Mouse (Mus musculus): ENCODE measurements at regions not wholly inside any gene's neighbourhood (a gene's known extent, or its start where the extent isn't known, plus 50 kb on each side); places are given as distances from the start of the nearest gene placed in this dataset.
"Not testable (repeated sequence)": the region's sequence is repeated elsewhere in the genome, so short reads cannot be mapped to it uniquely, and the experiment has no call there.

DNA sequence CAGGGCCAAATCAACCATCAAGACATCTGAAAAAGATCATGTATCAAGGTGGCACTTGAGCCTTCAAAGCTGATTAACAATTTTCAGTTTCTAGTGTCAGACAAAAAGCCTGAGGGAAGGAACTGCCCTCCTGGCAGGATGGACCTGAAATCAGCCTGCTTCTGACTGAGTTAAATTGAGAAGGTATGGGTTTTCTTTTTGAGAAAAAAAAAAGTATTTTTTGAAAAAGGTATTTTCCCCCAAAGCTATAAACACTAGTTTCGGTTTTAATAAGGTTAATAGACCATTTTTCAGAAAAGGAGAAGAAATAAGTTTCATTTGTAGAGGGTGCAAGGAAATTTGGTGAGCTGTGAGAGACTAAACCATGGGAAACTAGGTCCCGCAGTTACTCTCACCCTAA lies 124.6 kb upstream of the Mrpl21 start:
- not testable (repeated sequence) for DNase-seq (ENCODE audit: low read depth, low spot score)

DNA sequence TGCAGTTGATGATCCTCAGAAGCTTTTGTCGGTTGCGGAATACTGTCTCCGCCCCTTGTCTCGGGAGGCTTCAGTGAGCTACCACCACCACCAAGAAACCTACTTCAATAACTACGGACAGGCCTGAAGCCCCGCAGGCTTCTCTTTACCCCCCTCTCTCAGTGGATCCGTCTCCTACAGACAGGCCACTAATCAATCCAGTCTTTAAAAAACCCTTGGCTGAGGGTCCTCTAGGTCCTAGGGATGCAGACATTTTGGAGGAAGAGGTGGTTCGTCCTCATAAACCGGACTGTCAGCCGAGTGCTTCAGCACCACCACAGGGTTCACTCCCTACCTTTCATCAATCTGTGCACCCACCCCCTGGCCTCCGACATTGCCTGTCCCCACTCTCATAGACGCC lies 123.4 kb upstream of the Mrpl21 start:
- DNase-seq (ENCODE audit: low read depth, low spot score), result no peak

DNA sequence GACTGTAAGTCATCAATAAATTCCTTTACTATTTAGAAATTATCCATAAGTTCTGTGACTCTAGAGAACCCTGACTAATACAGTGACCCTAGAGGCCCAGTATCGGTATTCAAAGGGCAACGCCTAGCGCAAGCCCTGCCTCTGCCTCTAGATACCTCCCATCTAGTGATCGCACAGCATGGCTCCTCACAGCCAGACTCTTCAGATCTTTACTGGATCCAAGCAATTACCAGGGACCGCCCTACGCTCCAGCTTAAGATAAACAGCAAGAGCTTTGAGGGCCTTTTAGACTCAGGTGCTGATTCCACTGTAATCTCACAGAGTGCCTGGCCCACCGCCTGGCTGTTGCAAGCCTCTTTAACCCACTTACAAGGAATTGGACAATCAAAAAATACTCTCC lies 115.0 kb upstream of the Mrpl21 start:
- no peak for DNase-seq (ENCODE audit: low read depth, low spot score)

DNA sequence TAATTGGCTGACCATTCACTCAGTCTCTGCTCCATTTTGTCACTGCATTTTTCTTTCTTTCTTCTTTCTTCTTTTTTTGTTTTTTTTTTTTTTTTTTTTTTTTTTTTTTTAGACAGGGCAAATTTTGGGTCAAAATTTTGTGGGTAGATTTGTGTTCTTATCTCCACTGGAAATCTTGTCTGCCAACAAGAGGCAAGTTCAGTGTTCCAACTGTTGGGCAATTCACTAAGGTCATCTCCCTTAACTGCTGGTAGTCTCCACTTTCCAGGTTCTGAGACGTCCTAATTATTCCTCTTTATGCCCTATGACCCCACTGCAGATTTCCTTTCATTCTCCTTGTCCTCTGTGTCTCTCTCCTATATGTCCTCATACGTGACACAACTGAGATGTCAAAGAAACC lies 100.1 kb upstream of the Mrpl21 start:
- no peak for DNase-seq (ENCODE audit: low read depth, low spot score)

DNA sequence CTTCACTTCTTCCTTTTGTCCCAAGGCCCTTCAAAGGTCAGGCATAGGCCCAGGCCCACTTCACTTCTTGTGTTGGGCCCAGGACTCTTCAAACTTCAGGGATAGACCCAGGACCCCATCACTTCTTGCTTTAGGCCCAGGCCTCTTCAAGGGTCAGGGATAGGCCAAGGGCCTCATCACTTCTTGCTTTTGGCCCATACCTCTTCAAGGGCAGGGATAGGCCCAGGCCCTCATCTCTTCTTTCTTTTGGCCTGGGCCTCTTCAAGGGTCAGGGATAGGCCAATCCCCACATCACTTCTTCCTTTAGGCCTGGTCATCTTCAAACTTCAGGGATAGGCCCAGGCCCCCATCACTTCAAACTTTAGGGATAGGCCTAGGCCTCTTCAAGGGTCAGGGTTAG lies 90.1 kb upstream of the Mrpl21 start:
- DNase-seq (ENCODE audit: low read depth, low spot score), result no peak

DNA sequence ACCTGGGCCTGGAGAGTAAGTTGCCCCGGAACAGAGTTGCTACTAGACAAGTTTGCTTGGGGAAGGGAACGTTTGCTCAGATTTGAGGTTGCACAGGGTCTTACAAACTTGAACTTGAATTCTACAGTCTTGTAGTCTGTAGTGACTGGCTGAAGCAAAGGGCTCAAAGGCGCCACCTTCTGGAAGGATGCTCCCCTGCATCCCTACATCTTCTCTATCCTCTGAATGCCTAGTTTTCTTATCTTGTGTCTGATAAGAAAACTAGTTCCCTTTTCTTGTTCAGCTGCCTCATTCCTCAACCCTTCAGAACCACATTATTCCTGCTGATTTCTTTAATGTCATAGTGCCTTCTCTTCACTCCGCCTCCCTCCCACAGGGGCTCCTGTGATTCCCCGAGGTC lies 78.2 kb upstream of the Mrpl21 start:
- not testable (repeated sequence) for DNase-seq (ENCODE audit: low read depth, low spot score)

DNA sequence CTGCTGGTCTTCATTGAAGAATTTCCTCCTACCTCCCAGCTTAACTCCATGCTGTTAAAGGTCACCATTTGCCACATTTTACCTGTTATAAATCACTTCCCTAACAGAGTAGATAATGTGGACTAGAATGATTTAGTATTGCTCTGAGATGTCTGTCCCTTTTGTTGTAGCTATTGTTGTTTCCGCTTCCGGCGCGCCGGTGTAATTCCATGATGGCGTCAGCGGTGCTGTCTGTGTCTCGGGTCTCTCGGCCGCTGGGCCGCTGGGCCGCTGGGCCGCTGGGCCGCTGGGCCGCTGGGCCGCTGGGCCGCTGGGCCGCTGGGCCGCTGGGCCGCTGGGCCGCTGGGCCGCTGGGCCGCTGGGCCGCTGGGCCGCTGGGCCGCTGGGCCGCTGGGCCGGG lies 77.3 kb upstream of the Mrpl21 start:
- not testable (repeated sequence) for DNase-seq (ENCODE audit: low read depth, low spot score)

DNA sequence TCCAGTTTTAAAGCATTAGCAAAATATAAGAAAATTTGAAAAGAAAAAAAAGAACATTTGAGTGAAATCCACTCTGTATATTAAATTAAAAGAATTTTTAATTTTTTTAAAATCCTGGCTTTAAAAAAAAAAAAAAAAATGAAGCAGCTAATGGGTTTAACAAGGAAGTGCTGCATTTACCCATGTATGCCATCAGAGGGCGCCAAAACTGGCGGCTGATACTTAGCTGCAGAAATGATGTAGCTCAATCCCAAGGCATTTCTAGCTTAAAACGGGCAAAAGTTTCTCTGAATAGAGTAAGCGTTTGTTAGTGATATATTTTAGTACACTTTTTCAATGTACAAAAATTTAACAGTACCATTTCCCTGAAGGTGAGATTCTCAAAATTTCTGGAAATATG lies 74.4 kb upstream of the Mrpl21 start:
- peak; percentile 5 for DNase-seq (ENCODE audit: low read depth, low spot score)
